Mouse (Mus musculus): Measurements from ENCODE around the gene Gm20388. TPM values are rescaled to one million over a fixed set of nuclear protein-coding genes. Genes with fewer than 3 reads are reported as not detected.

Gm20388 gene
- polyA plus RNA-seq, 1 experiment from 2014 or later: not detected

DNA sequence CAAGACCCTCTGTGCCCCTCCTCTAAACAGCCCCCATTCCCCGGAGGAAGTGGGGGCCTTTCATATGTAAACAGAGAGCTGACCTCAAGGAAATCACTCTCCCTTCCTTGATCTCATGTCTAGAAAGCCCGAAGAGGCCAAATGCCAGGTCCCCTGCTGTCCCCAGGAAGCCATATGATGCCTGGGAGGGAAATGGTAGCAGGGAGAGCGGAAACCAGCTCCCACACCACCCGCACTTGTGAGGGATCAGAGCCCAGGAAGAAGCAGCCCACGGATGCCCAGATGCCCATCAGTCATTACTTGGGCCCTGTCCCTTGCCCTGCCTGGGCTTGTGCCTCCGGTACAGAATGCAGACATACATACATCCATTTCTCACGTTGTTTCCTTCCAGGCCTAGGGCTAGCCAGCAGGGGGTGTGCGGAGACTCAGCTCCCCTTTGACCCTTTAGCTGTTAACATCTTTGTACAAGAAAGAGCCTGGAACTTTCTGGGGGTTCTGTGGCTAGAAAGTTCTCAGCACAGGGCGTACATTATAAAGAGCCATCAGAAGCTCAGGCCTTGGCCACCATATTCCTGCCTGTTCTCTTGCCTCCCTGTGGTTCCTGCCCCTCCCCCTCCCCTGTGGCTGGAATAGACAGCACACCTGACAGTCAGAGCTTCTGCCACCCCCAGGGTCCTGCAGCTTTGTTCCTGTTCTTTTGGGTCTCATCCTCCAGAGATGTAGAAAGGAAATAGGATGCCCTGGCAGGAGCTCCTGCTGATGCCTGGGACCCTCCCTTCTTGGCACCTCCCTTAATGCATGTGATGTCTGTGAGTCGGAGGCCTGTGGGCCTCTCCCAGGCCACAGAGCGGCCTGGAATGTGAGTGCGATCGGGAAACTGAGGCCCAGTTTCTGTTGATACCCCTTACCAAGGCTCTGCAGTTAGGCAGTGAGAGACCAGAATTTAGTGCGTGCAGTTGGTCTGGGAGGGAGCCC is 497.9 kb downstream of the Gm20388 start:
- 38% methylated on average over 14 of the region's 14 CpGs for WGBS
- no peaks in the 10 kb centered on the region for H3K36me3 ChIP-seq
- no peak overlapping the region for H3K4me3 ChIP-seq
- 0 out of 2 replicates have a peak overlapping the region, but pooled peaks have one; percentile 16 for H3K9ac ChIP-seq
- no peaks in the 10 kb centered on the region for H3K27me3 ChIP-seq
- H3K9me3 ChIP-seq: no peaks in the 10 kb centered on the region
- peak overlapping the region; percentile 36; the same call in 1 of the 2 replicates for H3K27ac ChIP-seq
- ATAC-seq (ENCODE audit: insufficient number of reproducible peaks, insufficient read depth, low FRiP score, low TSS enrichment, low read depth): no peak
- H3K4me1 ChIP-seq: peaks cover 59% of the 10 kb centered on the region
- H3K4me2 ChIP-seq: no peak overlapping the region

DNA sequence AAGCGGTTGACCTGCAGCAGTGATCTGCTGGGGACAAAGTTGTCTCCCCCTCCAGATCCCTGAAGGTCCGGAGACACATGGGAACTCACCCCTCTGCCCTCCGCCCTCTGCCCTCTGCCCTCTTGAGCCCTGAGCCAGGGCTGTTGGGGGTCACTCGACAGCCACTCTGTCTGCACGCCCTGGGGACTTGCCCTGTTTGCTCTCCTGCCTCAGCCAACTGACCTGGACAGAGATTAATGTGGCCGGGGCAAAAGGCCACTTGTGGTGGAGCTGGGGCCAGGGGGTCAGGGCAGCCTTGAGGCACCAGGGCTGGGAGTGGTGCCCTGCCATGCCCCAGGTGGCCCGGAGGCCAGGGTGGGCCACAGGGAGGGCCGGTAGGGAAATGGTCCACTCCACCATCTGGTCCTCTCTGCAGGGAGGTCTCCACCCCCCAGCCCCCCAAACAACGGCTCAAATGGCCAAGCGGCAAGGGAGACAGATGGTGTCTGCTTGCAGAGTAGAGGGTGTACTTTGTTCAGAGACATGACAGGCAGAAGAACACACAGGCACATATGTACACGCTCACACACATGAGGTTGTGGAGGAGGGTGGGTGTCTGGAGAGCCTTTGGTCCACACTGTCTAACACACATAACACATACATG is 498.9 kb downstream of the Gm20388 start:
- peaks cover 65% of the 10 kb centered on the region for H3K4me1 ChIP-seq
- H3K27ac ChIP-seq: no peak overlapping the region

DNA sequence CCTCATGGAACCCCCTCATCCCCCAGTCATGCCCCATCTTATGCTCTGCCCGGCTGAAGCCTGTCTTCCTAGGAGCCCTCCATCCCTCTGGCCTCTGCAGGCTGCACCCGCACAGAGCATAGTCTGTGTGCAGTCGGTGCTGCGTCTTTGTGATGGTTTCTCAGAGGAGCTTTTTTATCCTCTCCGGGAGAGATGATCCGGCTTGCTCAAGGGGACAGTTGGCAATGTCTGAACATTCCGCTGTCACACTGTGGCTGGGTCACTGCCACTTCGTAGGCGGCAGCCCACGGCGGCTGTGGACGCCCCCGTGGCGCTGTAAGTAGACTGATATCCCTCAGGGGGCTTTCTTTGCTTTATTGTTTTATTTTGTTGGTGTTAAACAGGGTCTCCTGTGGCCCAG is 500.4 kb downstream of the Gm20388 start:
- H3K4me3 ChIP-seq: no peak overlapping the region
- no peaks in the 10 kb centered on the region for H3K36me3 ChIP-seq
- no peak for ATAC-seq (ENCODE audit: insufficient number of reproducible peaks, insufficient read depth, low FRiP score, low TSS enrichment, low read depth)
- 55% methylated on average over 14 of the region's 14 CpGs for WGBS
- no peak overlapping the region for H3K27ac ChIP-seq
- no peaks in the 10 kb centered on the region for H3K27me3 ChIP-seq
- H3K9me3 ChIP-seq: no peaks in the 10 kb centered on the region
- H3K4me2 ChIP-seq: no peak overlapping the region
- H3K9ac ChIP-seq: no peak overlapping the region
- H3K4me1 ChIP-seq: peaks cover 79% of the 10 kb centered on the region

More for the DNA sequence above, 498.9 kb downstream of the Gm20388 start:
- no peak overlapping the region for H3K4me2 ChIP-seq
- no peaks in the 10 kb centered on the region for H3K9me3 ChIP-seq
- H3K27me3 ChIP-seq: no peaks in the 10 kb centered on the region
- no peaks in the 10 kb centered on the region for H3K36me3 ChIP-seq
- H3K4me3 ChIP-seq: no peak overlapping the region
- no peak for ATAC-seq (ENCODE audit: insufficient number of reproducible peaks, insufficient read depth, low FRiP score, low TSS enrichment, low read depth)
- WGBS: 34% methylated on average over 11 of the region's 11 CpGs
- H3K9ac ChIP-seq: no peak overlapping the region

GRCm38 (mm10) chr8:120411862-120412261 is 501.2 kb downstream of the Gm20388 start:
- H3K4me1 ChIP-seq: peaks cover 87% of the 10 kb centered on the region
- 47% methylated on average over 8 of the region's 8 CpGs for WGBS
- no peak overlapping the region for H3K4me2 ChIP-seq
- H3K9me3 ChIP-seq: no peaks in the 10 kb centered on the region
- no peaks in the 10 kb centered on the region for H3K36me3 ChIP-seq
- H3K4me3 ChIP-seq: no peak overlapping the region
- no peak for ATAC-seq (ENCODE audit: insufficient number of reproducible peaks, insufficient read depth, low FRiP score, low TSS enrichment, low read depth)
- H3K9ac ChIP-seq: no peak overlapping the region
- no peak overlapping the region for H3K27ac ChIP-seq
- H3K27me3 ChIP-seq: no peaks in the 10 kb centered on the region

GRCm38 (mm10) chr8:120412357-120412756 is 501.7 kb downstream of the Gm20388 start:
- Histone ChIP-seq H3K4me1 (peaks cover 87% of the 10 kb centered on the region), H3K9ac (no peak overlapping the region), H3K4me2 (no peak overlapping the region), H3K27me3 (no peaks in the 10 kb centered on the region), H3K9me3 (no peaks in the 10 kb centered on the region), H3K4me3 (no peak overlapping the region), H3K27ac (no peak overlapping the region), H3K36me3 (no peaks in the 10 kb centered on the region)
- ATAC-seq (ENCODE audit: insufficient number of reproducible peaks, insufficient read depth, low FRiP score, low TSS enrichment, low read depth): no peak
- WGBS: 85% methylated on average over 4 of the region's 4 CpGs

DNA sequence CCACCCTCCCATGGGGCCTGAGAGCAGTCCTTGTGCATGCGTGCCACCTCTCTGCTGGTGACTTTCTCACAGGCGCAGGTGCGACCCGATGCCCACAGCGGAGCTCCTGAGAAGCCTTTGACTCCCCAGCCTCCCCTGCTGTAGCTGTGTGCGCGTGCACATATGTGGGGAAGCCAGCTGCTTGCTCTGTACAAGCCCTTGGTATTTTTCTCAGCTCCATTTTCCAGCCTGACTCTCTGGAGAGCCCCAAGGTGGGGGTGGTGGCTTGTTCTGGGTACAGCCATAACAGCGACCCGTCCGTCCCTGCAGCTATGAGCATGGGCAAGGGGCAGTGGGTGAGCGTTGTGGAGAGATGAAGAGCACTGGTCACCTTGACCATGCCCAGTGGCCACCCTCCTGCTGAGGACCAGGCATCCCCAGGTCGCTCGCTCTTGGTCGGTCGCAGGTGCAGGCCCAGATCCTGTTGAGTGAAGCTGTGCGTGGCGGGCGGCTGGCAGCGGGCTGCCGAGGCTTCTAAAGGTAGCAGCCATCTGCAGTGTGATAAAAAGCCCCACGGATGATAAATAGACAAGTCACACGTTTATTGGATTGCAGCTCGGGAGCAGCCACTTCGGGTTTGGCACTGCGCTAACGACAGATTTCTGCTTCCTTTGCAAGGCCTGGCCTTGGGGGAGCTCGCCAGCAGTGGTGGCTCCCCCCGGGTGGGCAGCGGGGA is 502.4 kb downstream of the Gm20388 start:
- Histone ChIP-seq H3K27me3 (no peaks in the 10 kb centered on the region), H3K27ac (no peak overlapping the region)

DNA sequence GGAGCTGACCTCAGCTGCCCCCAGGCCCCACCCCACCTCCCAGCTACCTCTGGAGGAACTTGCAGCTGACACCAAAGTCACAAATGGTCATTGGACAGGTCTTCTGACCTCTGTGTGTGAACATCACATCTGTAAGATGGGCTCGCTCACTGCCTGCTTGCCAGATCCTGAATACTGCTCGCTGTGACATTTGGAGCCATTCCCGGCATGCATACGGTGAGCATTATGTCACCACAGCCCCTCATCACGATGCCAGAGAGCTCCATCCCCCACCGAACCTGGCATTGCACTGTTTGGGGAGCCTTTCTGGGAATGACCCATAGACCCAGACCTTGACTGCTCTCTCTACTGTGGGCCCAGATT is 503.0 kb downstream of the Gm20388 start:
- no peak overlapping the region for H3K27ac ChIP-seq
- 62% methylated on average over 6 of the region's 6 CpGs for WGBS
- no peak for ATAC-seq (ENCODE audit: insufficient number of reproducible peaks, insufficient read depth, low FRiP score, low TSS enrichment, low read depth)
- peaks cover 87% of the 10 kb centered on the region for H3K4me1 ChIP-seq
- no peak overlapping the region for H3K9ac ChIP-seq
- no peaks in the 10 kb centered on the region for H3K36me3 ChIP-seq
- H3K4me2 ChIP-seq: no peak overlapping the region
- no peak overlapping the region for H3K4me3 ChIP-seq
- H3K27me3 ChIP-seq: no peaks in the 10 kb centered on the region
- no peaks in the 10 kb centered on the region for H3K9me3 ChIP-seq

More for the DNA sequence above, 502.4 kb downstream of the Gm20388 start:
- Histone ChIP-seq H3K9me3 (no peaks in the 10 kb centered on the region), H3K4me1 (peaks cover 87% of the 10 kb centered on the region), H3K36me3 (no peaks in the 10 kb centered on the region), H3K9ac (no peak overlapping the region), H3K4me2 (no peak overlapping the region), H3K4me3 (no peak overlapping the region)
- 83% methylated on average over 29 of the region's 29 CpGs for WGBS
- no peak for ATAC-seq (ENCODE audit: insufficient number of reproducible peaks, insufficient read depth, low FRiP score, low TSS enrichment, low read depth)

DNA sequence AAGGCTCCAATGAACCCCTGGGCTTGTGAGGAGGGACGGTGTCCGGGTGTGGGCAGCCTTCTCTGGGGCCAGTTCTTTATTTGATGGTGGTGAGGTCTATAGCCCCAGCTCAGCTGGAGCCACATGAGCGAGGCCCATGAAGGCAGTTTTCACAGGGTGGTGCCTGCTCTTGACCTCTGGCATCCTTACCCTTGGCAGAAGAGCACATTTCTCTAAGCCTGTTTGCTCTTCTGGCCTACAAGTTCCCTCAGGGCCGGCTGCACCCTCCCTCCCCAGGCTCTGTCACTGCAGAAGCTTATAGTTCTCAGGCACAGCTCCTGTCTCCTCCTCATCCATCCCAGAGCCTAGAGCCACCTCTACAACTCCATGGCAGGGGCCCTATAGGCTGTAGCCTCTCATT is 503.6 kb downstream of the Gm20388 start:
- ATAC-seq (ENCODE audit: insufficient number of reproducible peaks, insufficient read depth, low FRiP score, low TSS enrichment, low read depth): no peak
- H3K4me2 ChIP-seq: no peak overlapping the region
- no peaks in the 10 kb centered on the region for H3K36me3 ChIP-seq
- H3K27ac ChIP-seq: no peak overlapping the region
- WGBS: 87% methylated on average over 4 of the region's 4 CpGs
- no peak overlapping the region for H3K4me3 ChIP-seq
- H3K4me1 ChIP-seq: peaks cover 87% of the 10 kb centered on the region
- 0 out of 2 replicates have a peak overlapping the region, but pooled peaks have one; percentile 33 for H3K9ac ChIP-seq
- H3K27me3 ChIP-seq: no peaks in the 10 kb centered on the region
- H3K9me3 ChIP-seq: no peaks in the 10 kb centered on the region

DNA sequence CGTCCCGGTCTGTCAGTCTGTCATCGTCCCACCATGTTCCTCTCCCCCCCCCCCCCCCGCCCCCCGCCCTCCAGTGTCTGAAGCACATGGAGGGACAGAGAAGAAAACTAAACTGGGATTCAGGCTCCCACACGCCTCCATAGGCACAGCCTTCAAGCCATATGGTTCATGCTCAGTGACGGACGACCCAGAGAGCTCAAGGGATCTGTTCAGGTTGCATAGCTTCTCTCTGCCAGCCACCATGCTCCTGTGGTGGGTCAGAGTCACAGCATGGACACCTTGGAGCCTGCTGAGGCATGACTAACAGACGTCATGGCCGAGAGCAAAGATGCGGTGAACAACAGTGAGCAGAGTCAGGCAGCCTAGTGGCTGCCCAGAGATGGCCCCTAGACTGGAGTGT is 504.8 kb downstream of the Gm20388 start:
- H3K4me3 ChIP-seq: no peak overlapping the region
- peaks cover 91% of the 10 kb centered on the region for H3K4me1 ChIP-seq
- peak overlapping the region; percentile 93; the same call in 1 of the 2 replicates for H3K27ac ChIP-seq
- ATAC-seq (ENCODE audit: insufficient number of reproducible peaks, insufficient read depth, low FRiP score, low TSS enrichment, low read depth): no peak
- peak overlapping the region; percentile 59; the same call in 1 of the 2 replicates for H3K9ac ChIP-seq
- H3K27me3 ChIP-seq: no peaks in the 10 kb centered on the region
- no peaks in the 10 kb centered on the region for H3K36me3 ChIP-seq
- WGBS: 64% methylated on average over 9 of the region's 11 CpGs
- no peak overlapping the region for H3K4me2 ChIP-seq
- H3K9me3 ChIP-seq: no peaks in the 10 kb centered on the region

DNA sequence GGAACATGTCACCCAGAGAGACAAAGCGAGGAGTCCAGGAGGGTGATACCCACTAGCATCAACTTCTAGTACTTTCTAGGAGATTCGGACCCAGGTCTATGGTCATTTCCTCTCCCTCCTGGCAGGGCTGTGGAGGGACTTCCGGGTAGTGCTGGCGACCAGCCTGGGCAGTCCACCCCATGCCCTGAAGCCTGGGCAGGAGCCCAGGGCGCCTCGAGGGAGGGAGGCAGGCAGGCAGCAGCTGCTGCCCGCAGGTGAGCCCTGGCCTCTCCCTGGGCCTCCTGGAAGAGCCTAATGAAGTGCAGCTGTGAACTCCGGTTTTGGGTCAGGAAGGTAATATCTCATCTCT is 505.5 kb downstream of the Gm20388 start:
- H3K4me3 ChIP-seq: 0 out of 2 replicates have a peak overlapping the region, but pooled peaks have one; percentile 10

More for the DNA sequence above, 505.5 kb downstream of the Gm20388 start:
- Histone ChIP-seq H3K27me3 (no peaks in the 10 kb centered on the region), H3K27ac (peak overlapping the region; percentile 93), H3K36me3 (no peaks in the 10 kb centered on the region), H3K9me3 (no peaks in the 10 kb centered on the region), H3K4me2 (peak overlapping the region; percentile 53), H3K9ac (peak overlapping the region; percentile 59), H3K4me1 (peaks cover 91% of the 10 kb centered on the region)
- ATAC-seq (ENCODE audit: insufficient number of reproducible peaks, insufficient read depth, low FRiP score, low TSS enrichment, low read depth): no peak
- 24% methylated on average over 8 of the region's 8 CpGs for WGBS
